Mouse (Mus musculus) inflammation-experienced regulatory T-cells (primary cell): ENCODE measurements around the gene DXBay18. TPM values are rescaled to one million over a fixed set of nuclear protein-coding genes. Genes with fewer than 3 reads are reported as not detected.

Experiments
- polyA plus RNA-seq, 2 experiments: library from polyadenylated mRNA; unstranded; fragments of 100-300 nt; shearing (Covaris generic); gene quantifications; one replicate each; pipeline ENCODE4 v1.2.1; 2017

DXBay18 gene
- polyA plus RNA-seq: under 1 TPM in 1 of 2 experiments, not detected in 1; 0.65 TPM

GRCm38 (mm10) chrX:73149350-73149749, at the start of gene DXBay18:
Gene DXBay18 (minus strand): TSS chrX:73149450.

GRCm38 (mm10) chrX:73191934-73192333, 42.7 kb upstream of the DXBay18 start, which contains the start of gene Xlr3b:
Gene Xlr3b (plus strand): TSS chrX:73192207.

GRCm38 (mm10) chrX:73176889-73177288, 27.6 kb upstream of the DXBay18 start, which contains the start of gene Spin2d:
Gene Spin2d (minus strand): TSS chrX:73176989.

GRCm38 (mm10) chrX:73148496-73148895, 754 bp downstream of the DXBay18 start, which contains the start of gene Xlr5b:
Gene Xlr5b (plus strand): TSS chrX:73148796.

GRCm38 (mm10) chrX:73116747-73117146, 32.5 kb downstream of the DXBay18 start, which contains the start of gene Gm14685:
Gene Gm14685 (plus strand): TSS chrX:73117047.

GRCm38 (mm10) chrX:73096941-73097508, 52.2 kb downstream of the DXBay18 start, which contains the start of gene Xlr3a:
Gene Xlr3a (minus strand): TSS chrX:73097095.

Other genes starting within 250 kb of the DXBay18 start
- 100 to 1,000 TPM; 115 to 118 TPM for gene Cetn2, start 231.0 kb downstream of the DXBay18 start, polyA plus RNA-seq
- gene Nsdhl, start 230.9 kb downstream of the DXBay18 start, polyA plus RNA-seq: 10 to 100 TPM; 17.5 to 17.8 TPM
- under 1 TPM in 1 of 2 experiments, not detected in 1; 0.77 TPM for gene Zfp185, start 162.1 kb downstream of the DXBay18 start, polyA plus RNA-seq
- under 1 TPM in 1 of 2 experiments, not detected in 1; 0.88 TPM for gene Pnma5, start 112.3 kb downstream of the DXBay18 start, polyA plus RNA-seq
- gene Pnma3, start 84.7 kb downstream of the DXBay18 start, polyA plus RNA-seq: not detected
- gene Xlr4a, start 67.0 kb downstream of the DXBay18 start, polyA plus RNA-seq: 10 to 100 TPM; 77.0 to 88.6 TPM
- gene Xlr3a, start 52.4 kb downstream of the DXBay18 start, polyA plus RNA-seq: 1 to 10 TPM; 1.8 to 3.7 TPM
- gene Gm14685, start 32.4 kb downstream of the DXBay18 start, polyA plus RNA-seq: under 1 TPM in 1 of 2 experiments, not detected in 1; 0.71 TPM
- gene Xlr5b, start 654 bp downstream of the DXBay18 start, polyA plus RNA-seq: not detected
- gene Spin2d, start 27.5 kb upstream of the DXBay18 start, polyA plus RNA-seq: not detected
- 10 to 100 TPM; 26.2 to 30.7 TPM for gene Xlr3b, start 42.8 kb upstream of the DXBay18 start, polyA plus RNA-seq
- gene Xlr4b, start 64.9 kb upstream of the DXBay18 start, polyA plus RNA-seq: 100 to 1,000 TPM; 124 to 139 TPM
- 10 to 100 TPM; 21.8 to 26.9 TPM for gene F8a, start 78.8 kb upstream of the DXBay18 start, polyA plus RNA-seq
- gene Xlr4c, start 93.7 kb upstream of the DXBay18 start, polyA plus RNA-seq: 10 to 100 TPM; 49.4 to 76.7 TPM
- gene Xlr3c, start 115.9 kb upstream of the DXBay18 start, polyA plus RNA-seq: not detected
- gene Xlr5a, start 143.5 kb upstream of the DXBay18 start, polyA plus RNA-seq: under 1 TPM in 1 of 2 experiments, not detected in 1; 0.31 TPM
- under 1 TPM in 1 of 2 experiments, not detected in 1; 0.22 TPM for gene Xlr5c, start 143.5 kb upstream of the DXBay18 start, polyA plus RNA-seq
- gene Gm45015, start 187.4 kb upstream of the DXBay18 start, polyA plus RNA-seq: under 1 TPM in 1 of 2 experiments, not detected in 1; 0.21 TPM
- gene Zfp275, start 193.2 kb upstream of the DXBay18 start, polyA plus RNA-seq: 10 to 100 TPM in 1 of 2 experiments, 1 to 10 TPM in 1; 8.9 to 14.7 TPM
- not detected for gene Gm18336, start 249.3 kb upstream of the DXBay18 start, polyA plus RNA-seq